Mouse (Mus musculus) left cerebral cortex, adult 2 months (tissue): ENCODE results near the gene Nrbf2. TPM values are rescaled to one million over a fixed set of nuclear protein-coding genes. Genes with fewer than 3 reads are reported as not detected.

Experiments
- DNase-seq, 2 experiments: peaks; one replicate each; pipeline ENCODE4 v3.0.0; 2021 to 2022; ENCODE audit warnings: low spot score in 2 of 2, mixed read lengths in 1 of 2; ENCODE audit errors: extremely low spot score in 1 of 2
- H3K27ac ChIP-seq: fragments of 200-600 bp; 2 replicates; pipeline ENCODE4 v1.8.1; 2022
- H3K4me3 ChIP-seq: fragments of 200-600 bp; 2 replicates; pipeline ENCODE4 v1.8.1; 2022
- CTCF ChIP-seq: fragments of 200-600 bp; IDR thresholded peaks from 2 replicates; pipeline ENCODE4 v1.8.1; 2022; ENCODE audit warnings: antibody characterized with exemption, mild to moderate bottlenecking, moderate library complexity
- intact Hi-C: fragments of 180-260 bp; cut with DNase I; formaldehyde crosslinking; loops from one replicate; pipeline ENCODE4 v1.15.1; 2025
- total RNA-seq, 2 experiments: library from RNA; stranded (reverse); gene quantifications; 2 replicates each; pipeline ENCODE4 v1.2.3; 2021

The Nrbf2 gene
- total RNA-seq, 2 experiments from 2014 or later, result 19.4 to 20.1 TPM

DNA sequence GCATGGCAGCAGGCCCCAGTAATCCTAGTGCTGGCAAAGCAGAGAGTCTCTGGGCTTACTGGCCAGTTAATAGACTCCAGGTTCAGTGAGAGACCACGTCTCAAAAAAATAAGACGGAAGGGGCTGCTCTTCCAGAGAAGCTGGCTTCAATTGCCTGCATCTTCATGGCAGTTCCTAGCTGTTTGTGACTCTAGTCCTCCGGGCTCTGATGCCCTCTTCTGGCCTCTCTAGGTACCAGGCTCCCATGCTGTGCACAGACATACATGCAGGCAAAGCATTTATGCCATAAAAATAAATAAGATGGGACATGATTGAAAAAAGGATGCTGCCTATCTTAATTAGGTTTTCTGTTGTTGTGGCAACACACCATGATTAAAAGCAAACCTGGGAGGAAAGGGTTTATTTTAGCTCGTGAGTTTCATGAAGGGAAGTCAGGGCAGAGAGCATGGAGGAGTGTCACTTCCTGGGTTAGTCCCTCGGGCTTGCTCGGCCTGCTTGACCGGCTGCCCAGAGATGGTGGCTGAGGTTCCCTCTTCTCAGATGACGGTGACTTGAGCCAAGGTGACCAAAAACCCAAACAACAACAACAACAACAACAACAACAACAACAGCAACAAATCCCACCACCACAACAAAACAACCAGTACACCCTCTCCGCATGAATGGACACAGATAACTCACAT lies 26.3 kb upstream of the Nrbf2 start:
- TF ChIP-seq CTCF, result peak; percentile 75
- intact Hi-C loops, result loop anchor here (1.0 to 10.0 kb wide), 4 partner anchors 47 to 683 kb away; no protein-coding TSS in a partner anchor
- peak in 1 of 2 experiments; percentile 36 for DNase-seq
- no peak overlapping the region for H3K27ac ChIP-seq
- no peak overlapping the region for H3K4me3 ChIP-seq

DNA sequence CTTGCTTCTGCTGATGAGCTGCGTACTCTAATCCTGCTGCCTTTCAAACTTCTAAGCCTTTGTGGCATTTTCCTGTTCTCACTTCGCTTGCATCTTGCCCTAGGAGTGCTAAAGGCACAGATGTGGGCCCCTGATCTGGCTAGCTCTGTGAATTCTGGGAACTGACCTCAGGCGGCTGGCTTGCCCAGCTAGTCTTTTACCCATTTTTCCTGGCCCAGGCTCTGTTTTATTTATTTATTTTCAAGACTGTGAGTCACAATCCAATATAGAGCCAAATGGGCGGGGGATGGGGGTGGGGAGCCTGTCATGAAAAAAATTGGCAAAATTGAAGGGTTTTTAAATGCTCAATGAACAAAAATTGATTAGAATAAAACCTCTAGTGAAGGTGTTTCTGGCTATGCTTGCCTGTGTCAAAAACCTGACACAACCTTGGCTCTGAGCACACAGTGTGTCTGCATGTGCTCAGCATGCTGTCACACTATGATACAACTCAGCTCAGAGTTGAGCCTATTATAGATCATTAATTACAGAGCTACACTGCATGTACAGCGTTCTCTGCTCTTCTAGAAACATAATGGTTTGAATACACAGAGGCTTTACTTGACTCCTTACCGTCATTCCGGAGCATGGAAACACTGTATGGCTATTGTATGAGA lies 24.5 kb upstream of the Nrbf2 start:
- intact Hi-C loops, result loop anchor here (2.0 to 10.0 kb wide), 3 partner anchors 45 to 685 kb away; no protein-coding TSS in a partner anchor
- DNase-seq, result no peak
- H3K4me3 ChIP-seq, result no peak overlapping the region
- no peak overlapping the region for H3K27ac ChIP-seq
- no peak for TF ChIP-seq CTCF

- no peak overlapping the region for H3K4me3 ChIP-seq
- intact Hi-C loops, result no loop called here
- TF ChIP-seq CTCF, result no peak
- no peak for DNase-seq
- no peak overlapping the region for H3K27ac ChIP-seq
Measured at GRCm38 (mm10) chr10:67302340-67302739, 17.2 kb upstream of the Nrbf2 start.

DNA sequence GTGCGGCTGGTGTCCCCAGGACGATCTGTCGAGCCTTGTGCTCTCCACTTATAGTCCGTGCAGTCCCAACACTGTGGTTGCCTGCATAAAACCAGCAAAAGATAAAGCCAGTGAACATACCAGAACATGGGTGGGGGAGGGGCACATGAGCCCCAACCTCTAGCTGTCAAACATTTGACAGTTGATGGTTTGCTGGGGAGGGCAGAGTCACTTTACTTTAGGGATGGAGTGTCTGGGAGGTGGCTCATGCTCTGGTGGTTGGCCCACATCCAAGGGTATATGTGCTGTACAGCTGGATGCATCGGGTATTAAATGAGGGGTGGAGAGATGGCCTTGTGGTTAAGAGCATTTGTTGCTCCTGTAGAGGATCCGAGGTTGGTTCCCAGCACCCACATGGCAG lies 15.9 kb upstream of the Nrbf2 start:
- intact Hi-C loops, result no loop called here
- TF ChIP-seq CTCF, result no peak
- Histone ChIP-seq H3K4me3 (no peak overlapping the region), H3K27ac (no peak overlapping the region)
- no peak for DNase-seq

- H3K4me3 ChIP-seq, result no peak overlapping the region
- no peak for DNase-seq
- TF ChIP-seq CTCF, result no peak
- intact Hi-C loops, result no loop called here
- no peak overlapping the region for H3K27ac ChIP-seq
Measured at GRCm38 (mm10) chr10:67299285-67299684, 14.2 kb upstream of the Nrbf2 start.

GRCm38 (mm10) chr10:67298856-67299255 lies 13.8 kb upstream of the Nrbf2 start:
- intact Hi-C loops, result no loop called here

GRCm38 (mm10) chr10:67297175-67297855 lies 12.2 kb upstream of the Nrbf2 start:
- H3K27ac ChIP-seq, result no peak overlapping the region
- no peak overlapping the region for H3K4me3 ChIP-seq
- intact Hi-C loops, result no loop called here
- DNase-seq, result no peak
- TF ChIP-seq CTCF, result no peak

More at GRCm38 (mm10) chr10:67298856-67299255, 13.8 kb upstream of the Nrbf2 start:
- no peak for DNase-seq
- Histone ChIP-seq H3K4me3 (no peak overlapping the region), H3K27ac (no peak overlapping the region)
- TF ChIP-seq CTCF, result no peak

DNA sequence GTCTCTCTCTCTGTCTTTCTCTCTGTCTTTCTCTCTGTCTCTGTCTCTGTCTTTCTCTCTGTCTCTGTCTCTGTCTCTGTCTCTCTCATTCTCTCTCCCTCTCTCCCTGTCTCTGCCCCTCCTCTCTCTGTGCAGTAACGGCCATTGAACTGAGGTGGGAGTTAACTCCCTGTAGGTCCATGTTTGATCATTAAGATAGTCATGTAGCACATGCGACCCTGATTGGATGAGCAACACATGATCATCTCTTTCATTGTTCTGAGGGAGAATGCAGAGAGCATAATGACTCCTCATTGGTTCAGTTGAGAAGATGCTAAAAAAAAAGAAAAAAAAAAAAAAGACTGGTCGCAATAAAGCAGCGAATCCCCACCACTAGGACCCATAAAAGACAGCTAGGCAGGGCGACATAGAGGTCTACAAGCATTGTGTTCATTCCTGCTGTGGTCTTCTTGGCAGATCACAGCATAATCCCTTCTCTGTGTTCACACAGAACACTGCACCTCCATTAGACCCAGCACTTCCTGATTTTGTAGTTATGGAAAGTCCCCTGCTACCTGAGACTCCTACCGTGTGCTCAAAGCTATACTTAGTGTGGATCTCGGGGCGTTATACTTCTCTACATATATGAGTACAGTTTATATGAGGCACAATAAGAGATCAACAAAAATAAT lies 11.5 kb upstream of the Nrbf2 start:
- DNase-seq, result no peak
- H3K4me3 ChIP-seq, result no peak overlapping the region
- intact Hi-C loops, result no loop called here
- H3K27ac ChIP-seq, result no peak overlapping the region
- TF ChIP-seq CTCF, result no peak

DNA sequence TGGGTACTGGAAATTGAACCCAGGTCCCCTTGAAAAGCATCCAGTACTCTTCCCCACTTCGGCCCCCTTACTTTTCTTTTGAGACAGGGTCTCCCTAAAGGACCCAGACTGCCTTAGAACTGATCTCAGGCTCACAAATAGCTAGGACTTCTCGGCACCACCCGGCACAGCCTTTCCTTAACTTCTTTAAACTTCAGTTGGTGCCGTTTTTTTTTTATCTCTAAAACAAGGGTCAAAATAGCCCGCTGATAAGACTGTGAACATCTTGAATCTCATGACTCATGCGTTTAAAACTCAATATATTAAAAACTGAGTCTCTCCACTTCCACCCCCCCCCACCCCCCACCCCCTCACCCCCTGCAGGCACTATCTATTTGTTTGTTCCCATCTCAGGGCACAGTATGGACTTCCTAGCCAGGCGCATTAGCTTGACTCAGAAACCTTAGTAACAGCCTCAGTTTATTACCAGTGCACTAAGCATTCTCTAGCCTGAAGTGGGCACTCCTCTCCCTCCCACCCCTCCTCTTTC lies 10.9 kb upstream of the Nrbf2 start:
- DNase-seq, result no peak
- Histone ChIP-seq H3K4me3 (no peak overlapping the region), H3K27ac (no peak overlapping the region)
- no peak for TF ChIP-seq CTCF
- intact Hi-C loops, result no loop called here

- intact Hi-C loops, result no loop called here
- Histone ChIP-seq H3K4me3 (no peak overlapping the region), H3K27ac (no peak overlapping the region)
- TF ChIP-seq CTCF, result no peak
- no peak for DNase-seq
Measured at GRCm38 (mm10) chr10:67295331-67295730, 10.2 kb upstream of the Nrbf2 start.

GRCm38 (mm10) chr10:67291087-67291486 lies 6.0 kb upstream of the Nrbf2 start:
- no peak overlapping the region for H3K4me3 ChIP-seq
- intact Hi-C loops, result no loop called here
- DNase-seq, result no peak
- TF ChIP-seq CTCF, result no peak
- H3K27ac ChIP-seq, result no peak overlapping the region
